Mouse (Mus musculus): ENCODE results near the gene Prmt8. TPM values are rescaled to one million over a fixed set of nuclear protein-coding genes. Genes with fewer than 3 reads are reported as not detected.

The Prmt8 gene
- total RNA-seq (2021): not detected in 2 replicates
- long read RNA-seq: 0 reads

GRCm38 (mm10) chr6:127769275-127770156 is at the start of gene Prmt8:
Gene Prmt8 (minus strand): TSS chr6:127769472.
- DNase-seq: no peak

- no peak for DNase-seq
Measured at GRCm38 (mm10) chr6:127803046-127803729, 33.9 kb upstream of the Prmt8 start.

- no peak for DNase-seq
Measured at GRCm38 (mm10) chr6:127802211-127802610, 32.9 kb upstream of the Prmt8 start.

- no peak for DNase-seq
Measured at GRCm38 (mm10) chr6:127790023-127790422, 20.8 kb upstream of the Prmt8 start.

GRCm38 (mm10) chr6:127770806-127771205 is 1.5 kb upstream of the Prmt8 start:
- no peak for DNase-seq

GRCm38 (mm10) chr6:127768621-127769274 is 524 bp downstream of the Prmt8 start:
- no peak for DNase-seq

- peak; percentile 74 for DNase-seq
Measured at GRCm38 (mm10) chr6:127767706-127768493, 1.4 kb downstream of the Prmt8 start.

- no peak for DNase-seq
Measured at GRCm38 (mm10) chr6:127767201-127767705, 2.0 kb downstream of the Prmt8 start.

GRCm38 (mm10) chr6:127766641-127767200 is 2.6 kb downstream of the Prmt8 start:
- DNase-seq: no peak

GRCm38 (mm10) chr6:127766041-127766604 is 3.1 kb downstream of the Prmt8 start:
- no peak for DNase-seq

GRCm38 (mm10) chr6:127765573-127765972 is 3.7 kb downstream of the Prmt8 start:
- no peak for DNase-seq

GRCm38 (mm10) chr6:127758264-127758663 is 11.0 kb downstream of the Prmt8 start:
- DNase-seq: no peak

GRCm38 (mm10) chr6:127757667-127758167 is 11.6 kb downstream of the Prmt8 start:
- no peak for DNase-seq

GRCm38 (mm10) chr6:127756856-127757255 is 12.4 kb downstream of the Prmt8 start:
- no peak for DNase-seq

- no peak for DNase-seq
Measured at GRCm38 (mm10) chr6:127753228-127753627, 16.0 kb downstream of the Prmt8 start.

GRCm38 (mm10) chr6:127752681-127753080 is 16.6 kb downstream of the Prmt8 start:
- no peak for DNase-seq

- no peak for DNase-seq
Measured at GRCm38 (mm10) chr6:127751499-127751898, 17.8 kb downstream of the Prmt8 start.

GRCm38 (mm10) chr6:127748793-127749192 is 20.5 kb downstream of the Prmt8 start:
- no peak for DNase-seq

GRCm38 (mm10) chr6:127742290-127742689 is 27.0 kb downstream of the Prmt8 start:
- DNase-seq: no peak

GRCm38 (mm10) chr6:127741162-127741561 is 28.1 kb downstream of the Prmt8 start:
- DNase-seq: no peak

GRCm38 (mm10) chr6:127740711-127741110 is 28.6 kb downstream of the Prmt8 start:
- no peak for DNase-seq

Measured in adrenal gland, postnatal 25 days (tissue).